Mouse (Mus musculus) lung, adult 2 months (tissue): ENCODE results near the gene Trpm4.

Experiments
- CTCF ChIP-seq: fragments of 200-500 bp; IDR thresholded peaks from 2 replicates; pipeline ENCODE4 v1.5.1; 2011; ENCODE audit warnings: mild to moderate bottlenecking, low read length, control low read depth; ENCODE audit not compliant: insufficient read depth
- POLR2A ChIP-seq: fragments of 200-500 bp; IDR thresholded peaks from 2 replicates; pipeline ENCODE4 v1.6.1; 2011; ENCODE audit warnings: low read depth, mild to moderate bottlenecking, control low read depth, low read length, borderline replicate concordance; ENCODE audit errors: extremely low read depth

GRCm38 (mm10) chr7:45342081-45342480 is 8.5 kb upstream of the Trpm4 start:
- TF ChIP-seq POLR2A (no peak), CTCF (no peak)
